Mouse (Mus musculus): ENCODE data around the gene Msrb1. TPM values are rescaled to one million over a fixed set of nuclear protein-coding genes. Genes with fewer than 3 reads are reported as not detected.
"Not testable (repeated sequence)": the region's sequence is repeated elsewhere in the genome, so short reads cannot be mapped to it uniquely, and the experiment has no call there.

Msrb1 gene
- polyA plus RNA-seq, 1 experiment from 2014 or later: 23.0 TPM

DNA sequence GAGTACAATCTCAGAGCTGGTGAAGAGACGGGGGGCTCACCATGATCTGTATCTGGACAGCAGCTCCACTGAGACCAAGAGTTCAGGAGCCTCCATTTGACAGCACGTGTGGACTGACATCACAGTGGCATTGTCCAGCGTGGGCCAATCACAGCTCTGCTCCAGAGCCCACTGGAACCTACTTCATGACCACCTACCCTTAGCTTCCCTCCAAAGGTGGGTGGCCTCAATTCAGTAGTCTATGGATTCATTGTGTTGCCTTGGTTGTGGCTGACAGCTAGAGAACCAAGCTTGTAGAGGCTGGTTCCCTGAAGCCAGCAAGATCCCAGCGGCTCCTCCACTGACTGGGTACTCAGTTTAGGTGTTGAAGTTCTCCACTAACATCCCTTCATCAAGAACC is 18.5 kb upstream of the Msrb1 start, which contains the start of the genes Rnf151 and Rps2:
TSS of gene Rnf151 (minus strand) at position 121 of the 400 bp plus-strand sequence.
TSS of gene Rps2 (plus strand) at position 174 of the 400 bp plus-strand sequence.
- H3K27me3 ChIP-seq (ENCODE audit: control insufficient read depth, insufficient read depth, low read length): no peaks in the 10 kb centered on the region
- no peak for DNase-seq (ENCODE audit: low spot score, missing footprints)
- H3K36me3 ChIP-seq (ENCODE audit: control insufficient read depth, insufficient read depth, low read length): peaks cover 11% of the 10 kb centered on the region
- peaks cover 7% of the 10 kb centered on the region for H3K4me1 ChIP-seq (ENCODE audit: control insufficient read depth, insufficient read depth, low read length)
- H3K9ac ChIP-seq (ENCODE audit: low read length): no peak within 1 kb of the TSS
- peak within 1 kb of the TSS; percentile 55 for H3K4me2 ChIP-seq
- no peak within 1 kb of the TSS for H3K27ac ChIP-seq (ENCODE audit: low read depth, low read length)
- H3K4me3 ChIP-seq (ENCODE audit: low read depth, low read length): peak within 1 kb of the TSS; percentile 88
- ATAC-seq (ENCODE audit: low FRiP score): no peak
- WGBS: 82% methylated on average over 4 of the region's 4 CpGs
- no peaks in the 10 kb centered on the region for H3K9me3 ChIP-seq (ENCODE audit: control insufficient read depth, low read length)

DNA sequence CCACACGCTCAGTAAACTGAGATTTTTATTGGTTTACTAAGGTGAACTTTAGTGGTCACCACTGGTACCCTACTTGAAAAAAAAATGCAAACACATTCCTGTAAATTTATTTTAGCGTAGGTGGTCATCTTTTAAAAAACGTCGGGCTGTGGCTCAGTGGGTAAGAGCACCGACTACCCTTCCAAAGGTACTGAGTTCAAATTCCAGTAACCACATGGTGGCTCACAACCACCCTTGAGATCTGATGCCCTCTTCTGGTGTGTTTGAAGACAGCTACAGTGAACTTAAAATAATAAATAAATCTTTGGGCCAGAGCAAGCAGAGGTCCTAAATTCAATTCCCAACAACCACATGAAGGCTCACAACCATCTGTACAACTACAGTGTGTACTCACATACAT is 17.5 kb upstream of the Msrb1 start:
- peak overlapping the region; percentile 88 for H3K4me3 ChIP-seq (ENCODE audit: low read depth, low read length)
- peaks cover 11% of the 10 kb centered on the region for H3K36me3 ChIP-seq (ENCODE audit: control insufficient read depth, insufficient read depth, low read length)
- H3K4me2 ChIP-seq: peak overlapping the region; percentile 55
- ATAC-seq (ENCODE audit: low FRiP score); H3K9me3 ChIP-seq (ENCODE audit: control insufficient read depth, low read length); H3K27me3 ChIP-seq (ENCODE audit: control insufficient read depth, insufficient read depth, low read length); H3K27ac ChIP-seq (ENCODE audit: low read depth, low read length); DNase-seq (ENCODE audit: low spot score, missing footprints): not testable (repeated sequence)
- 66% methylated on average over 5 of the region's 5 CpGs for WGBS
- peaks cover 15% of the 10 kb centered on the region for H3K4me1 ChIP-seq (ENCODE audit: control insufficient read depth, insufficient read depth, low read length)
- peak overlapping the region; percentile 93 for H3K9ac ChIP-seq (ENCODE audit: low read length)

DNA sequence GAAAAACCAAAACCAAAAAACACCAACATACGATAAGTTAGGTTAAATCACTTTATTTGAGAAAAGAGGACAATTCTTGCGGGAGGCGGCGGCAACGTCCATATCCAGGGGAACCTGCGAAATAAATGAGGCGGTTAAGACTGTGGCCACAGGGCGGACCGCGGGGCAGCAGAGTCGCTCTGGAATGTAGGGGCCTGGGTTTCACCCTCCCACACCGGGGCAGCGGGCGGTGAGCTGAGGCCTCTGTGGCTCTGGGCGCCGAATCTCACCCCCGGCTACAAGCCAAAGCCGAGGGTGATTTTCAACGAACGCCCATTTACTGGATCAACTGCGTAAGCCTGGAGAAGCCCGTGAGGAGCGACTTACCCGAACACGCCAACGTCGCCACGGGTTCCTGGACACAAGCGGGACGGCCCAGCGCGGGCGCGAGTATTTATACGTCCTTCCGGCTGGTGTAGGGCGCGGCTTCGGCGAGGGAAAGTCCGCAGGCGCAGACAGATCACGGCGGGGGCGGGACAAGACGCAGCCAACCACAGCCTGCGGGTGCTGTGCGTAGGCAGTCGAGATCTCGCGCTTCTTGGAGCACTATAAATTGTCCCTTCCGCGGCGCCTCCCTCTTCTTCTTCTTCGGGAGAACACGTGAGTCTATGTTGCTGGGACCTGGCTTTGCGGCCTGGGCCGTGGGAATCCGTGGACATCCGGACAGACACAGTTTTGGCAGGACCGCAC is 16.8 kb upstream of the Msrb1 start:
- DNase-seq (ENCODE audit: low spot score, missing footprints): peak; percentile 99
- H3K27ac ChIP-seq (ENCODE audit: low read depth, low read length): peak overlapping the region; percentile 58
- H3K4me1 ChIP-seq (ENCODE audit: control insufficient read depth, insufficient read depth, low read length): peaks cover 15% of the 10 kb centered on the region
- no peaks in the 10 kb centered on the region for H3K27me3 ChIP-seq (ENCODE audit: control insufficient read depth, insufficient read depth, low read length)
- under 1% methylated on average over 61 of the region's 61 CpGs for WGBS
- H3K9me3 ChIP-seq (ENCODE audit: control insufficient read depth, low read length): no peaks in the 10 kb centered on the region
- peak overlapping the region; percentile 93 for H3K9ac ChIP-seq (ENCODE audit: low read length)
- H3K4me3 ChIP-seq (ENCODE audit: low read depth, low read length): peak overlapping the region; percentile 88
- H3K4me2 ChIP-seq: peak overlapping the region; percentile 88
- peak; percentile 98 for ATAC-seq (ENCODE audit: low FRiP score)
- H3K36me3 ChIP-seq (ENCODE audit: control insufficient read depth, insufficient read depth, low read length): peaks cover 11% of the 10 kb centered on the region

DNA sequence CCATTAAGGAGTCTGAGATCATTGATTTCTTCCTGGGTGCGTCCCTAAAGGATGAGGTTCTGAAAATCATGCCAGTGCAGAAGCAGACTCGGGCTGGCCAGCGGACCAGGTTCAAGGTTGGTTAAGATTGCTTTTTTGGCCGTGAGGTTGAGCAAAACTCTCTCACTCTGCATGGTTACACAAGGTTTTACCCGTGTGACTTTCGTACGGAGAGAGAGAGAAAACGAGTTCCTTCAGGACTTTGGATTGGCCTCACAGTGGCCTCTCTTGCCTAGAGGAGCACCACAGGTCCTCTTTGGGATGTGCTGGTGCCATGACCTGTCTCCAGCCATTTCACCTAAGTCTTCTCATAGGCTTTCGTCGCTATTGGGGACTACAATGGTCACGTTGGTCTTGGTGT is 15.8 kb upstream of the Msrb1 start:
- Histone ChIP-seq H3K9ac (ENCODE audit: low read length) (peak overlapping the region; percentile 82), H3K4me1 (ENCODE audit: control insufficient read depth, insufficient read depth, low read length) (peaks cover 15% of the 10 kb centered on the region), H3K4me2 (peak overlapping the region; percentile 88), H3K4me3 (ENCODE audit: low read depth, low read length) (peak overlapping the region; percentile 88), H3K36me3 (ENCODE audit: control insufficient read depth, insufficient read depth, low read length) (peaks cover 11% of the 10 kb centered on the region)
- not testable (repeated sequence) for ATAC-seq (ENCODE audit: low FRiP score); H3K27ac ChIP-seq (ENCODE audit: low read depth, low read length); H3K27me3 ChIP-seq (ENCODE audit: control insufficient read depth, insufficient read depth, low read length); H3K9me3 ChIP-seq (ENCODE audit: control insufficient read depth, low read length)
- DNase-seq (ENCODE audit: low spot score, missing footprints): peak; percentile 86
- WGBS: 2% methylated on average over 11 of the region's 11 CpGs

DNA sequence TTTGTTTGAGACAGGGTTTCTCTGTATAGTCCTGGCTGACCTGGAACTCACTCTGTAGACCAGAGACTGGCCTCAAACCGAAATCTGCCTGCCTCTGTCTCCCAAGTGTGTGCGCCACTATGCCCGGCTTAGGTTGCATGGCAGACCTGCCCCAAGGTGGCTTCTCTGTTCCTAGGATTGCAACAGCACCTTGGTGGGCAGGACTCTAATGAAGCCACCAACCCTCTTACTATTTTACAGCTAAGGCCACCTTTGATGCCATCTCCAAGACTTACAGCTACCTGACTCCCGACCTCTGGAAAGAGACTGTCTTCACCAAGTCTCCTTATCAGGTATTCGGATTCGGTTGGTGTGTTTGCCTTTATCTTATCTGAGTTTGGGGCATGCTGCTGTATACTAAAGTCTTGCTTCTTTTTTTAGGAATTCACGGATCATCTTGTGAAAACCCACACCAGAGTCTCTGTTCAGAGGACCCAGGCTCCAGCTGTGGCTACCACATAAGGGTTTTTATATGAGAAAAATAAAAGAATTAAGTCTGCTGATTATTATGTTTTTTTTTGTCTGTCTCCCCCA is 15.0 kb upstream of the Msrb1 start:
- DNase-seq (ENCODE audit: low spot score, missing footprints): peak; percentile 83
- 76% methylated on average over 7 of the region's 7 CpGs for WGBS

DNA sequence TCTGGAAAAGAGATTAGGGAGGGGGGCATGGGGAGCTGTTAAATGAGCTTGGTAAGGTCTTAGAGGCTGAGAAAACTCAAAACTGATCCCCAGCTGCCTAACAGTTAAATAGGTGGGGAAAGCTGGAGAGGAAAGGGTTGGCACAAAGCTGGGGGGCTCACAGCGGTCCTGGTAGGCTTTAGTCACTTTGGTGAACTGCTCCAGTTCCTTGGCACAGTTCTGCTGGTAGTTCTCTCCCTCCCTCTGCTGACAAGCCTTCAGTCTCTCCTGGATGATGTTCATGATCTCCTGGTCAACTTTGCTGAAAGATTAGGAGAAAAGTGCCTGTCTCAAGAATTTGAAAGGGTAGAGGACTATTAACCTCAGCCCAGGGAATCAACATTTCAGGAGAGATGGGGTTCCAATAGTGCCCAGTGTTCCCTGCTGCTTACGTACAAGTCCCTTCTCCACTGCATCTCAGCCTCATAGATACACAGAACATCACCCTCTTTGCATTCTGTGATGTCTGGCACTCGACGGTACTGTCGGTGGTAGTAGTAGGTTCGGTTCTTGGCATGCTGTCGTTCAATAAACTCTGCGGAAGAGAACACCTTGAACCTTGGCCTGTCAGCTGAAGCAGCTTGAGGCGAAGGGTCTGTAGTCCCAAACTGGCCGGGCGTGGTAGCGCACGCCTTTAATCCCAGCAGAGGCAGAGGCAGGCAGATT is 14.1 kb upstream of the Msrb1 start:
- DNase-seq (ENCODE audit: low spot score, missing footprints) (peak; percentile 89), ATAC-seq (ENCODE audit: low FRiP score) (no peak)
- no peaks in the 10 kb centered on the region for H3K27me3 ChIP-seq (ENCODE audit: control insufficient read depth, insufficient read depth, low read length)
- H3K4me2 ChIP-seq: no peak overlapping the region; the same call in 1 of the 2 replicates
- WGBS: 40% methylated on average over 13 of the region's 13 CpGs
- H3K4me3 ChIP-seq (ENCODE audit: low read depth, low read length): 0 out of 2 replicates have a peak overlapping the region, but pooled peaks have one; percentile 3
- H3K27ac ChIP-seq (ENCODE audit: low read depth, low read length): no peak overlapping the region
- H3K9ac ChIP-seq (ENCODE audit: low read length): no peak overlapping the region; the same call in 1 of the 2 replicates
- H3K36me3 ChIP-seq (ENCODE audit: control insufficient read depth, insufficient read depth, low read length): peaks cover 11% of the 10 kb centered on the region
- peaks cover 15% of the 10 kb centered on the region for H3K4me1 ChIP-seq (ENCODE audit: control insufficient read depth, insufficient read depth, low read length)
- no peaks in the 10 kb centered on the region for H3K9me3 ChIP-seq (ENCODE audit: control insufficient read depth, low read length)

More for the DNA sequence above, 15.0 kb upstream of the Msrb1 start:
- not testable (repeated sequence) for H3K27me3 ChIP-seq (ENCODE audit: control insufficient read depth, insufficient read depth, low read length); ATAC-seq (ENCODE audit: low FRiP score); H3K27ac ChIP-seq (ENCODE audit: low read depth, low read length); H3K9me3 ChIP-seq (ENCODE audit: control insufficient read depth, low read length)
- Histone ChIP-seq H3K36me3 (ENCODE audit: control insufficient read depth, insufficient read depth, low read length) (peaks cover 11% of the 10 kb centered on the region), H3K9ac (ENCODE audit: low read length) (peak overlapping the region; percentile 47), H3K4me2 (peak overlapping the region; percentile 88), H3K4me1 (ENCODE audit: control insufficient read depth, insufficient read depth, low read length) (peaks cover 15% of the 10 kb centered on the region), H3K4me3 (ENCODE audit: low read depth, low read length) (peak overlapping the region; percentile 88)

DNA sequence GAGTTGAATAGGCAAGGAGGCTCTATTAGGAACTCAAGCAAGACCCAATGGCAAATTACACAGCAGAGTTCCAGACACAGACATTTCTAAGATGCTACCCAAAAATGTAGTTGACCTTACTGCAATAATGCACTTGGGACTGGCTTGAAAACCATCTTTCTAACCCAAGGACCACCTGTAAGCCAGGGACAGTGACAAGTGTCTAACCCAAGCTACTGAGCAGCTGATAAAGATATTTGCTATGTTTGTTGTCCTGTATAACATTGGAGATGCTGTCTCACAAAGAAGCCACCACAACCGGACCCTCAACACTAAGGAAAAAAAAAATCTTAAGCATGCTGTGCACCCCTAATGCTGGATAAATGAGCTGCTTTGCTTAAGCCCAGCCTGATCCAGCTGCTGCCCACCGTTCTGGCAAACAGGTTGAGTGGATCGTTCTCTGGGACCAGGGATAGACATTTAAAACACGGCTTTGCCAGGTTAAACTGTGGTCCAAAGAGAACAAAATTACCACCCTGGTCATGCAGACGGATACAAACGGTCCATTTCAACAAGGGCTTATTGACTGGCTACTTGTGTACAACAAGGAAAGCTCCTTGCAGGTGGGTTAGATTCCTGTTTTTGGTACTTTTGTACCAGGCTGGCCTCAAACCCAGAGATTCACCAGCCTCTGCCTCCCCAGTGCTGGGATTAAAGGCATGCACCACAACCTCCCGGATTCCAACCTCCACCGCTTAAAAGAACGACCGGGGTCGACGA is 13.1 kb upstream of the Msrb1 start:
- H3K9ac ChIP-seq (ENCODE audit: low read length): peak overlapping the region; percentile 74
- peaks cover 15% of the 10 kb centered on the region for H3K4me1 ChIP-seq (ENCODE audit: control insufficient read depth, insufficient read depth, low read length)
- peaks cover 11% of the 10 kb centered on the region for H3K36me3 ChIP-seq (ENCODE audit: control insufficient read depth, insufficient read depth, low read length)
- H3K27ac ChIP-seq (ENCODE audit: low read depth, low read length): no peak overlapping the region
- peak overlapping the region; percentile 50 for H3K4me3 ChIP-seq (ENCODE audit: low read depth, low read length)
- peak overlapping the region; percentile 74 for H3K4me2 ChIP-seq
- no peaks in the 10 kb centered on the region for H3K27me3 ChIP-seq (ENCODE audit: control insufficient read depth, insufficient read depth, low read length)
- H3K9me3 ChIP-seq (ENCODE audit: control insufficient read depth, low read length): no peaks in the 10 kb centered on the region
- DNase-seq (ENCODE audit: low spot score, missing footprints): peak; percentile 91
- no peak for ATAC-seq (ENCODE audit: low FRiP score)
- 4% methylated on average over 12 of the region's 12 CpGs for WGBS

DNA sequence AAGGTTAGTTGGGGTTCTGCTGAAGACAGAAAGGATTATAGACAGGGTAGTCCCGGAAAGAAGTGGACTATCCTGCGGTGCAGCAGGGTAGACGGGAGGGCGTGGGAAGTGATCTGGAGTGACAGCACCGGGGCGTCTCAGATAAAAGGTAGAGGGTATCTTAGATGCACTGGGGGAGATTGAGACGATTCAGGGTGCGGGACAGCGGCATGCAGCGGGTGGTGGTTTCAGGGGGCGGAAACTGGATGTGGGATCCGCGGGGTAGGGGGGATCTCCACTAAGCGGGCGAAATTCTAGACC is 12.6 kb upstream of the Msrb1 start:
- Histone ChIP-seq H3K36me3 (ENCODE audit: control insufficient read depth, insufficient read depth, low read length) (peaks cover 11% of the 10 kb centered on the region), H3K9ac (ENCODE audit: low read length) (peak overlapping the region; percentile 74), H3K4me1 (ENCODE audit: control insufficient read depth, insufficient read depth, low read length) (peaks cover 15% of the 10 kb centered on the region), H3K4me3 (ENCODE audit: low read depth, low read length) (peak overlapping the region; percentile 50), H3K4me2 (peak overlapping the region; percentile 74), H3K27ac (ENCODE audit: low read depth, low read length) (peak overlapping the region; percentile 33), H3K9me3 (ENCODE audit: control insufficient read depth, low read length) (no peaks in the 10 kb centered on the region), H3K27me3 (ENCODE audit: control insufficient read depth, insufficient read depth, low read length) (no peaks in the 10 kb centered on the region)
- 0% methylated on average over 15 of the region's 15 CpGs for WGBS
- ATAC-seq (ENCODE audit: low FRiP score) (no peak), DNase-seq (ENCODE audit: low spot score, missing footprints) (no peak)

Measured in midbrain, embryonic 11.5 days (tissue).